Mouse (Mus musculus) lung, adult 2 months (tissue): Measurements from ENCODE around the gene Gcn1l1.

Experiments
- CTCF ChIP-seq: fragments of 200-500 bp; IDR thresholded peaks from 2 replicates; pipeline ENCODE4 v1.5.1; 2011; ENCODE audit warnings: mild to moderate bottlenecking, low read length, control low read depth; ENCODE audit not compliant: insufficient read depth
- POLR2A ChIP-seq: fragments of 200-500 bp; IDR thresholded peaks from 2 replicates; pipeline ENCODE4 v1.6.1; 2011; ENCODE audit warnings: low read depth, mild to moderate bottlenecking, control low read depth, low read length, borderline replicate concordance; ENCODE audit errors: extremely low read depth

GRCm38 (mm10) chr5:115545636-115546035 lies 19.4 kb upstream of the Gcn1l1 start:
- TF ChIP-seq CTCF (no peak), POLR2A (peak; percentile 31; the same call in 1 of the 2 replicates)
